Mouse (Mus musculus) lung, embryonic 15.5 days (tissue): ENCODE measurements around the gene Anks1. TPM values are rescaled to one million over a fixed set of nuclear protein-coding genes. Genes with fewer than 3 reads are reported as not detected.
"Not testable (repeated sequence)": the region's sequence is repeated elsewhere in the genome, so short reads cannot be mapped to it uniquely, and the experiment has no call there.

ENCODE experiments used
- ATAC-seq: fragments of 200-750 bp; cut with Nextera tagmentation; 2 replicates; pipeline ENCODE4 v1.8.0; 2017; ENCODE audit warnings: moderate number of reproducible peaks, borderline replicate concordance; ENCODE audit not compliant: low FRiP score, low TSS enrichment; ENCODE audit errors: extremely low read depth
- H3K27ac ChIP-seq: fragments of 300-500 bp; sonication (generic); 2 replicates; pipeline ENCODE4 v1.5.1; 2015; ENCODE audit warnings: moderate library complexity, mild to moderate bottlenecking, inconsistent platforms
- H3K27me3 ChIP-seq: fragments of 300-500 bp; sonication (generic); 2 replicates; pipeline ENCODE4 v1.6.1; 2015; ENCODE audit warnings: inconsistent platforms
- H3K36me3 ChIP-seq: fragments of 300-500 bp; sonication (generic); 2 replicates; pipeline ENCODE4 v1.6.1; 2015; ENCODE audit warnings: inconsistent platforms
- H3K4me1 ChIP-seq: fragments of 300-500 bp; sonication (generic); 2 replicates; pipeline ENCODE4 v1.6.1; 2015; ENCODE audit warnings: inconsistent platforms
- H3K4me2 ChIP-seq: fragments of 300-500 bp; sonication (generic); 2 replicates; pipeline ENCODE4 v1.6.1; 2015; ENCODE audit warnings: inconsistent platforms, mild to moderate bottlenecking, moderate library complexity
- H3K4me3 ChIP-seq: fragments of 300-500 bp; sonication (generic); 2 replicates; pipeline ENCODE4 v1.5.1; 2015; ENCODE audit warnings: mild to moderate bottlenecking, inconsistent platforms
- H3K9ac ChIP-seq: fragments of 300-500 bp; sonication (generic); 2 replicates; pipeline ENCODE4 v1.6.1; 2015; ENCODE audit warnings: inconsistent platforms
- H3K9me3 ChIP-seq: fragments of 300-500 bp; sonication (generic); 2 replicates; pipeline ENCODE4 v1.6.1; 2016; ENCODE audit warnings: inconsistent platforms
- WGBS: fragments of 180-500 bp; shearing (Covaris S2); methylation state at CpG from one replicate; pipeline ENCODE4 v1.1.7; 2015; 5-methylcytosine and 5-hydroxymethylcytosine counted together
- polyA plus RNA-seq: library from polyadenylated mRNA; unstranded; fragments of >200 nt; fragmentation: Nextera tagmentation; extraction: Ambion mirVana; gene quantifications from 2 replicates; pipeline ENCODE4 v1.2.1, GENCODE M21; 2015

Anks1 gene
- polyA plus RNA-seq, 1 experiment from 2014 or later = 19.3 TPM

- no peak overlapping the region for H3K9ac ChIP-seq
- H3K4me3 ChIP-seq = no peak overlapping the region
- peak overlapping the region; percentile 68 for H3K27ac ChIP-seq
- peaks cover 38% of the 10 kb centered on the region for H3K4me1 ChIP-seq
- no peaks in the 10 kb centered on the region for H3K9me3 ChIP-seq
- 81% methylated on average over 9 of the region's 9 CpGs for WGBS
- no peaks in the 10 kb centered on the region for H3K27me3 ChIP-seq
- ATAC-seq = no peak
- H3K36me3 ChIP-seq = no peaks in the 10 kb centered on the region
- no peak overlapping the region for H3K4me2 ChIP-seq
Observed at GRCm38 (mm10) chr17:27968033-27968750, 59.1 kb downstream of the Anks1 start.

GRCm38 (mm10) chr17:27968903-27969302, 59.8 kb downstream of the Anks1 start:
- H3K4me1 ChIP-seq = peaks cover 38% of the 10 kb centered on the region

GRCm38 (mm10) chr17:27969365-27969764, 60.3 kb downstream of the Anks1 start:
- WGBS = 57% methylated on average over 8 of the region's 8 CpGs
- H3K4me3 ChIP-seq = no peak overlapping the region
- H3K9me3 ChIP-seq = no peaks in the 10 kb centered on the region
- H3K9ac ChIP-seq = no peak overlapping the region
- no peaks in the 10 kb centered on the region for H3K27me3 ChIP-seq
- ATAC-seq = peak; percentile 58
- peaks cover 38% of the 10 kb centered on the region for H3K4me1 ChIP-seq
- 0 out of 2 replicates have a peak overlapping the region, but pooled peaks have one; percentile 4 for H3K4me2 ChIP-seq
- peak overlapping the region; percentile 68 for H3K27ac ChIP-seq
- H3K36me3 ChIP-seq = no peaks in the 10 kb centered on the region

More at GRCm38 (mm10) chr17:27968903-27969302, 59.8 kb downstream of the Anks1 start:
- no peak overlapping the region for H3K4me3 ChIP-seq
- WGBS = 87% methylated on average over 5 of the region's 5 CpGs
- no peaks in the 10 kb centered on the region for H3K27me3 ChIP-seq
- H3K4me2 ChIP-seq = no peak overlapping the region
- H3K9me3 ChIP-seq = no peaks in the 10 kb centered on the region
- no peaks in the 10 kb centered on the region for H3K36me3 ChIP-seq
- no peak overlapping the region for H3K9ac ChIP-seq
- peak overlapping the region; percentile 68 for H3K27ac ChIP-seq
- ATAC-seq = no peak

GRCm38 (mm10) chr17:27969896-27970295, 60.8 kb downstream of the Anks1 start:
- no peaks in the 10 kb centered on the region for H3K9me3 ChIP-seq
- no peak for ATAC-seq
- no peaks in the 10 kb centered on the region for H3K27me3 ChIP-seq
- 0 out of 2 replicates have a peak overlapping the region, but pooled peaks have one; percentile 4 for H3K4me2 ChIP-seq
- H3K36me3 ChIP-seq = no peaks in the 10 kb centered on the region
- WGBS = 63% methylated on average over 5 of the region's 5 CpGs
- no peak overlapping the region for H3K9ac ChIP-seq
- H3K4me3 ChIP-seq = no peak overlapping the region
- H3K27ac ChIP-seq = peak overlapping the region; percentile 68
- peaks cover 38% of the 10 kb centered on the region for H3K4me1 ChIP-seq

- Histone ChIP-seq H3K27me3 (no peaks in the 10 kb centered on the region), H3K9me3 (no peaks in the 10 kb centered on the region), H3K36me3 (no peaks in the 10 kb centered on the region), H3K4me2 (no peak overlapping the region), H3K9ac (no peak overlapping the region), H3K4me3 (no peak overlapping the region), H3K4me1 (peaks cover 38% of the 10 kb centered on the region), H3K27ac (peak overlapping the region; percentile 68)
- WGBS = 50% methylated on average over 5 of the region's 5 CpGs
- no peak for ATAC-seq
Observed at GRCm38 (mm10) chr17:27970305-27970704, 61.2 kb downstream of the Anks1 start.

- 69% methylated on average over 9 of the region's 9 CpGs for WGBS
Observed at GRCm38 (mm10) chr17:27971496-27971895, 62.4 kb downstream of the Anks1 start.

GRCm38 (mm10) chr17:27973337-27973736, 64.2 kb downstream of the Anks1 start:
- ATAC-seq = no peak
- H3K9ac ChIP-seq = no peak overlapping the region
- H3K4me1 ChIP-seq = peaks cover 33% of the 10 kb centered on the region
- H3K4me2 ChIP-seq = no peak overlapping the region
- no peak overlapping the region for H3K4me3 ChIP-seq
- 75% methylated on average over 4 of the region's 4 CpGs for WGBS
- H3K27ac ChIP-seq = no peak overlapping the region
- no peaks in the 10 kb centered on the region for H3K9me3 ChIP-seq
- no peaks in the 10 kb centered on the region for H3K27me3 ChIP-seq
- H3K36me3 ChIP-seq = peaks cover 17% of the 10 kb centered on the region

More at GRCm38 (mm10) chr17:27971496-27971895, 62.4 kb downstream of the Anks1 start:
- Histone ChIP-seq H3K36me3 (peaks cover 5% of the 10 kb centered on the region), H3K9me3 (no peaks in the 10 kb centered on the region), H3K9ac (no peak overlapping the region), H3K27ac (peak overlapping the region; percentile 32; the same call in 1 of the 2 replicates), H3K4me3 (no peak overlapping the region), H3K27me3 (no peaks in the 10 kb centered on the region), H3K4me2 (no peak overlapping the region), H3K4me1 (peaks cover 38% of the 10 kb centered on the region)
- ATAC-seq = no peak

GRCm38 (mm10) chr17:27976266-27976665, 67.2 kb downstream of the Anks1 start:
- Histone ChIP-seq H3K36me3 (peaks cover 17% of the 10 kb centered on the region), H3K4me3 (no peak overlapping the region), H3K27me3 (no peaks in the 10 kb centered on the region), H3K9me3 (no peaks in the 10 kb centered on the region), H3K9ac (no peak overlapping the region), H3K27ac (no peak overlapping the region), H3K4me1 (peaks cover 5% of the 10 kb centered on the region), H3K4me2 (no peak overlapping the region)
- 90% methylated on average over 14 of the region's 14 CpGs for WGBS
- no peak for ATAC-seq

- no peaks in the 10 kb centered on the region for H3K4me1 ChIP-seq
- H3K36me3 ChIP-seq = peaks cover 17% of the 10 kb centered on the region
- no peaks in the 10 kb centered on the region for H3K27me3 ChIP-seq
- no peak for ATAC-seq
- H3K4me3 ChIP-seq = no peak overlapping the region
- H3K27ac ChIP-seq = no peak overlapping the region
- no peak overlapping the region for H3K4me2 ChIP-seq
- 82% methylated on average over 3 of the region's 3 CpGs for WGBS
- no peaks in the 10 kb centered on the region for H3K9me3 ChIP-seq
- no peak overlapping the region for H3K9ac ChIP-seq
Observed at GRCm38 (mm10) chr17:27977008-27977636, 68.0 kb downstream of the Anks1 start.

- no peak for ATAC-seq
- H3K9ac ChIP-seq = no peak overlapping the region
- no peak overlapping the region for H3K27ac ChIP-seq
- H3K4me3 ChIP-seq = no peak overlapping the region
- H3K4me2 ChIP-seq = no peak overlapping the region
- H3K4me1 ChIP-seq = no peaks in the 10 kb centered on the region
- H3K36me3 ChIP-seq = peaks cover 23% of the 10 kb centered on the region
- no peaks in the 10 kb centered on the region for H3K9me3 ChIP-seq
- 90% methylated on average over 3 of the region's 3 CpGs for whole genome bisulfite sequencing
- H3K27me3 ChIP-seq = no peaks in the 10 kb centered on the region
Observed at GRCm38 (mm10) chr17:27980391-27980955, 71.4 kb downstream of the Anks1 start.

GRCm38 (mm10) chr17:27981451-27982069, 72.5 kb downstream of the Anks1 start:
- Histone ChIP-seq H3K9me3 (no peaks in the 10 kb centered on the region), H3K36me3 (peaks cover 26% of the 10 kb centered on the region), H3K4me2 (no peak overlapping the region), H3K27me3 (no peaks in the 10 kb centered on the region), H3K4me1 (no peaks in the 10 kb centered on the region), H3K9ac (no peak overlapping the region), H3K4me3 (no peak overlapping the region), H3K27ac (no peak overlapping the region)
- ATAC-seq = no peak
- WGBS = 85% methylated on average over 5 of the region's 5 CpGs

GRCm38 (mm10) chr17:27982070-27982457, 73.0 kb downstream of the Anks1 start:
- 87% methylated on average over 13 of the region's 14 CpGs for WGBS
- H3K4me1 ChIP-seq, H3K4me3 ChIP-seq, H3K27ac ChIP-seq, H3K27me3 ChIP-seq, H3K4me2 ChIP-seq, H3K9me3 ChIP-seq, H3K9ac ChIP-seq, ATAC-seq: not testable (repeated sequence)
- peaks cover 28% of the 10 kb centered on the region for H3K36me3 ChIP-seq
